Mouse (Mus musculus): ENCODE measurements around the gene Gm43518.

GRCm38 (mm10) chr5:123978131-123978530 is 50.9 kb downstream of the Gm43518 start:
- TF ChIP-seq EP300 (IDR thresholded peaks at IDR 0.05; ENCODE audit: low read depth in 1 of 2, low read length in 2 of 2), result no peak
- TF ChIP-seq GABPA (IDR thresholded peaks at IDR 0.05; ENCODE audit: low read depth, low read length), result no peak
- TF ChIP-seq MAX (IDR thresholded peaks at IDR 0.05; ENCODE audit: low read length), result no peak
- TF ChIP-seq POLR2A (IDR thresholded peaks at IDR 0.05; ENCODE audit: control insufficient read depth in 1 of 2, insufficient read depth in 1 of 2, low read depth in 1 of 2, low read length in 2 of 2, poor library complexity in 1 of 2), result no peak
- no peak for TF ChIP-seq MAZ (IDR thresholded peaks at IDR 0.05; ENCODE audit: low read depth, low read length)
- TF ChIP-seq CTCF (IDR thresholded peaks at IDR 0.05 in 2 of 3, conservative IDR thresholded peaks at IDR 0.05 in 1 of 3; ENCODE audit: control insufficient read depth in 1 of 3, insufficient read depth in 1 of 3, low read depth in 2 of 3, low read length in 3 of 3, poor library complexity in 1 of 3, severe bottlenecking in 1 of 3), result no peak

Data from MEL (cell line).